Mouse (Mus musculus) spleen, adult 10 weeks (tissue): ENCODE results near the gene Taldo1. TPM values are rescaled to one million over a fixed set of nuclear protein-coding genes. Genes with fewer than 3 reads are reported as not detected.

Source experiments
- polyA plus RNA-seq: library from polyadenylated mRNA; stranded (reverse); fragments of 350-450 nt; fragmentation: Illumina TruSeq; extraction: RNeasy Lipid Tissue Mini Kit (QIAGEN cat#74804); gene quantifications from one replicate; pipeline ENCODE4 v1.2.3, GENCODE M21; 2015; ENCODE audit warnings: low replicate concordance; ENCODE audit not compliant: insufficient read depth

Gene Taldo1
- 140 TPM for polyA plus RNA-seq

GRCm38 (mm10) chr7:141391625-141392551 lies at the start of gene Taldo1:
Gene Taldo1, plus strand, starts transcription at chr7:141392199.

DNA sequence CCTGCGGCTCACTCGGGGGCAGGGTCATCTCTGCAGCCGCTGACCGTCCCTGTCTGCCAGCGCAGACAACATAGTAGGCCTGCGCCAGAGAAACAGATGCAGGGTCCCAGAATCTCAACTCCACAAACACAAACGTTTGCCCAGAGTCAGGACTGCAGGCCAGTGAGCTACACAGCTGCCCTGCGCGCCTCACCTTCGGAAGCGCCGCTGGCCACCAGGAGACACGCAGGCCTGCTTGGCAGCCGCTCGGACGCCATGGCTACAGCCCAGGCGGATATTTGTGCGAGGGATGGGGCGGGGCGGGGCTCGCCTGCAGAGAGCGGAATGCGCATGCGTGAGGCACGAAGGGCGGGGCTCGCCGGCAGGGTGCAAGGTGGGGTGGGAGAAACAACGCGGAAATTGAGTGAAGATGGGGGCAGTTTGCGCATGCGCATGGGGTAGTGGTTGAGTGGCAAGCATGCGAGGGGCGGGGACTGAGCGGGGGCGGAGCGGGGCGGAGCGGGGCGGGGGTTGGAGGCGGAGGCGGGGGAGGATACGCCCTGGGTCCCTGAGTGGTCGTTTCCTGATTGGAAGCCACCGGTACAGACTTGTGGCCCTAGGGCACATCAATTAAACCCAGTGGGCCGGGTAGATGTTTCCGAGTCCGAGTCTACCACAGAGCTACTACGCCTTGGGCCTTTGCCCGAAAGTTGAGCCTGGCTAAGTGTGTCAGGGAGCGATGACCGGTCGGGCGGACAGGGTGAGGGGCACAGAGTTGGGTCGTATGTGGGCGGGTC lies 22.0 kb downstream of the Taldo1 start, which contains the start of gene Gatd1:
Gene Gatd1, minus strand, starts transcription at position 328 of the 776 bp plus-strand sequence.

GRCm38 (mm10) chr7:141429310-141429709 lies 37.3 kb downstream of the Taldo1 start, which contains the start of gene Cend1:
Gene Cend1, minus strand, starts transcription at chr7:141429491.

GRCm38 (mm10) chr7:141437178-141438120 lies 45.5 kb downstream of the Taldo1 start, which contains the start of gene Slc25a22:
Gene Slc25a22, minus strand, starts transcription at chr7:141437892.

DNA sequence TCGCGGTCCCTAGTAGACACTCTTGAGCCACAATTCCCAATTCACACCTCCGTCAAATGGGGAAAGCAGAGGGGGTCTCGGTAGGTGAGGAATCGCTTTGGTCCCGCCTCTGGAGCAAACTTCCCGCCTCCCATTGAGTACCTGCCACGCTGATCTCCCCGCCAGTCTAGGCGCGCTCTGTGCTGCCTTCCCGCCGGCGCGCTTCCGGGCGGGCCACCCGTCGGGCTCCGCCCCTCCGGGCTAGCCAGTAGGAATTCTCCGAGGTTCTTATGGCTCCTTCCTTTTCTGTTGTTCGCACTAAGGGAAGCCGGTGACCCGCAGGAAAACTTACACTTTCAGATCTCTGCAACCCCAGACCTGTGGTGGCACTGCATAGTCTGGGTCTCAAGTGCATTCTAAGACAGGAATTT lies 51.8 kb downstream of the Taldo1 start, which contains the start of gene Pidd1:
Gene Pidd1, minus strand, starts transcription at position 198 of the 410 bp plus-strand sequence.

GRCm38 (mm10) chr7:141447110-141447991 lies 55.4 kb downstream of the Taldo1 start, which contains the start of gene Rplp2:
Gene Rplp2, plus strand, starts transcription at chr7:141447370.

Other genes starting within 250 kb of the Taldo1 start
- 38.6 TPM for gene Rnh1, start 219.3 kb upstream of the Taldo1 start, polyA plus RNA-seq
- 16.9 TPM for gene Hras, start 198.2 kb upstream of the Taldo1 start, polyA plus RNA-seq
- 1.5 TPM for gene Lrrc56, start 198.0 kb upstream of the Taldo1 start, polyA plus RNA-seq
- gene Lmntd2, start 178.1 kb upstream of the Taldo1 start, polyA plus RNA-seq, result 2.9 TPM
- gene Rassf7, start 176.3 kb upstream of the Taldo1 start, polyA plus RNA-seq, result 3.6 TPM
- gene Phrf1, start 163.4 kb upstream of the Taldo1 start, polyA plus RNA-seq, result 70.7 TPM
- 74.7 TPM for gene Irf7, start 125.7 kb upstream of the Taldo1 start, polyA plus RNA-seq
- gene Cdhr5, start 115.4 kb upstream of the Taldo1 start, polyA plus RNA-seq, result 0.19 TPM
- gene Sct, start 113.1 kb upstream of the Taldo1 start, polyA plus RNA-seq, result not detected
- gene Drd4, start 100.2 kb upstream of the Taldo1 start, polyA plus RNA-seq, result not detected
- gene Deaf1, start 64.5 kb upstream of the Taldo1 start, polyA plus RNA-seq, result 23.2 TPM
- 56.8 TPM for gene Tmem80, start 64.5 kb upstream of the Taldo1 start, polyA plus RNA-seq
- 0.76 TPM for gene Eps8l2, start 53.3 kb upstream of the Taldo1 start, polyA plus RNA-seq
- 38.7 TPM for gene Gatd1, start 21.9 kb downstream of the Taldo1 start, polyA plus RNA-seq
- not detected for gene Cend1, start 37.3 kb downstream of the Taldo1 start, polyA plus RNA-seq
- gene Slc25a22, start 45.7 kb downstream of the Taldo1 start, polyA plus RNA-seq, result 10.7 TPM
- gene Pidd1, start 51.8 kb downstream of the Taldo1 start, polyA plus RNA-seq, result 4.4 TPM
- gene Rplp2, start 55.2 kb downstream of the Taldo1 start, polyA plus RNA-seq, result 512 TPM
- gene Pnpla2, start 63.0 kb downstream of the Taldo1 start, polyA plus RNA-seq, result 29.7 TPM
- gene Cracr2b, start 68.9 kb downstream of the Taldo1 start, polyA plus RNA-seq, result 4.5 TPM
- gene Cd151, start 75.2 kb downstream of the Taldo1 start, polyA plus RNA-seq, result 31.2 TPM
- gene Polr2l, start 82.9 kb downstream of the Taldo1 start, polyA plus RNA-seq, result 6.3 TPM
- 22.2 TPM for gene Tspan4, start 83.0 kb downstream of the Taldo1 start, polyA plus RNA-seq
- 17.3 TPM for gene Chid1, start 147.7 kb downstream of the Taldo1 start, polyA plus RNA-seq
- gene Ap2a2, start 170.0 kb downstream of the Taldo1 start, polyA plus RNA-seq, result 27.2 TPM